Mouse (Mus musculus) embryonic fibroblast, embryonic 13.5 days (primary cell): Measurements from ENCODE around the gene Kcnmb1.

ENCODE experiments used
- CTCF ChIP-seq: IDR thresholded peaks from 2 replicates; pipeline ENCODE4 v1.5.1; 2011; ENCODE audit warnings: mild to moderate bottlenecking, control low read depth, low read length, moderate library complexity, borderline replicate concordance; ENCODE audit not compliant: insufficient read depth
- POLR2A ChIP-seq: IDR thresholded peaks from 2 replicates; pipeline ENCODE4 v1.6.1; 2011; ENCODE audit warnings: low read depth, mild to moderate bottlenecking, control low read depth, low read length, moderate library complexity

DNA sequence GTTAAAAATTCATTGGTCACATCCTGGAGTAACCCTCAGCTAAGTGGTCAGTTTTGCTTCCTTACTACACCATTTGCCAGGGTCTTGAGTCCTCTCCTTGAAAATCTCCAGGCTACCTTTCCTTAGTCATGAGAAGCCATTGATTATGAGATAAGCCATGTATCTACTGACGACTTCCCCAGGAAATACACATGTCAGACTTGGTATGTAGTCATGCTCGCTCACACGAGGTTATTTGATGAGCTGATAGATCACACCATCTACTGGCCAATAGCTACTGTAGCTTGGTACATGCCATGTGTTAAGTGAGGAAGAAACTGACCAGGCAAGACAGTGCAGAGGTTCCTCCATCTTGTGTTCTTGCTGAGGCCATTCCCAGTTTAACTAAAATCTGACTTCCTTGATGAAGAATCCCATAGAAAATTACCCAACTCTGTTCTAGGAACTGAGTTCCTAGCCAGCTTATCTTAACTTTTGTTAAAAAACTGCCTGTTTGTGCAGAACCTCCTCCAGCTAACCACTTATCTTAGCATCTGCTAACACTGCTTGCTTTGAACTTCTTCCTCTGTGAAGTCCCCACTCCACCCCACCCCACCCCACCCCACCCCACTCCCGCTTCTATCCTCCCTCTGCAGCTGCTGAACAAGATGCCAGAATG is 23.2 kb upstream of the Kcnmb1 start:
- no peak for TF ChIP-seq POLR2A
- TF ChIP-seq CTCF: no peak
